Mouse (Mus musculus): ENCODE results near the gene Sec16b. TPM values are rescaled to one million over a fixed set of nuclear protein-coding genes. Genes with fewer than 3 reads are reported as not detected.

Gene Sec16b
- polyA plus RNA-seq, 1 experiment from 2014 or later = 0.38 TPM

GRCm38 (mm10) chr1:157569263-157570090, 62.9 kb downstream of the Sec16b start:
- 94% methylated on average over 5 of the region's 5 CpGs for WGBS
- Histone ChIP-seq H3K4me1 (no peaks in the 10 kb centered on the region), H3K27me3 (no peaks in the 10 kb centered on the region), H3K36me3 (no peaks in the 10 kb centered on the region), H3K9ac (replicated peaks) (no peak overlapping the region), H3K9me3 (no peaks in the 10 kb centered on the region), H3K4me3 (no peak overlapping the region), H3K4me2 (replicated peaks) (no peak overlapping the region), H3K27ac (replicated peaks) (no peak overlapping the region)
- ATAC-seq (replicated peaks) = no peak

GRCm38 (mm10) chr1:157575316-157575715, 68.8 kb downstream of the Sec16b start:
- no peak for ATAC-seq (replicated peaks)
- peaks cover 3% of the 10 kb centered on the region for H3K4me1 ChIP-seq
- H3K9ac ChIP-seq (replicated peaks) = no peak overlapping the region
- no peaks in the 10 kb centered on the region for H3K27me3 ChIP-seq
- WGBS = 89% methylated on average over 3 of the region's 3 CpGs
- H3K4me3 ChIP-seq = no peak overlapping the region
- H3K4me2 ChIP-seq (replicated peaks) = no peak overlapping the region
- H3K36me3 ChIP-seq = no peaks in the 10 kb centered on the region
- H3K9me3 ChIP-seq = no peaks in the 10 kb centered on the region
- H3K27ac ChIP-seq (replicated peaks) = no peak overlapping the region

- ATAC-seq (replicated peaks) = peak; percentile 72
- H3K4me3 ChIP-seq = no peak overlapping the region
- WGBS = 75% methylated on average over 8 of the region's 8 CpGs
- H3K9ac ChIP-seq (replicated peaks) = no peak overlapping the region
- peak overlapping the region; percentile 52 for H3K27ac ChIP-seq (replicated peaks)
- no peak overlapping the region for H3K4me2 ChIP-seq (replicated peaks)
- H3K4me1 ChIP-seq = peaks cover 3% of the 10 kb centered on the region
- H3K36me3 ChIP-seq = no peaks in the 10 kb centered on the region
- H3K9me3 ChIP-seq = no peaks in the 10 kb centered on the region
- no peaks in the 10 kb centered on the region for H3K27me3 ChIP-seq
Observed at GRCm38 (mm10) chr1:157578336-157578735, 71.8 kb downstream of the Sec16b start.

DNA sequence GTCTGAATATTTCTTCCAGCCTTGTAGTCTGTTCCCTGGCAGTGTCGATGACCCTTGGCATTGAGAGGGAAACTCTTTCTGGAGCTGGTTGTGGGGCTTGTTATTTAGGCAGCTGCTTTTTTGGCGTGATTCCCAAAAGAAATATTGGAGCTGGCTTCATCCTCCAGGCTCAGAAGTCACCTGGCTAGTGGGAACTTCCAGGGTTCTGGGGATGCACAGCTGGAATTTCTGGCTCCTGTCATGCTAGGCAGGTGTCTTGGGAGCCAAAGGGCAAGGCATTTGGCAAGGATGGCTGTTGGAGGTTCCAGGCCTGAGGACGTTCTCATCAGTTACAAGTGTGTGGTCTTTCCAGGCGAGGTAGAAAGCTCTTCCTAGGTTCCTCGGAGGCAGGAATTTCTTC, 80.0 kb downstream of the Sec16b start:
- no peak for ATAC-seq (replicated peaks)
- Histone ChIP-seq H3K4me3 (no peak overlapping the region), H3K4me1 (no peaks in the 10 kb centered on the region), H3K9ac (replicated peaks) (no peak overlapping the region), H3K4me2 (replicated peaks) (no peak overlapping the region), H3K9me3 (no peaks in the 10 kb centered on the region), H3K27me3 (no peaks in the 10 kb centered on the region), H3K27ac (replicated peaks) (no peak overlapping the region), H3K36me3 (no peaks in the 10 kb centered on the region)
- 86% methylated on average over 5 of the region's 5 CpGs for WGBS

DNA sequence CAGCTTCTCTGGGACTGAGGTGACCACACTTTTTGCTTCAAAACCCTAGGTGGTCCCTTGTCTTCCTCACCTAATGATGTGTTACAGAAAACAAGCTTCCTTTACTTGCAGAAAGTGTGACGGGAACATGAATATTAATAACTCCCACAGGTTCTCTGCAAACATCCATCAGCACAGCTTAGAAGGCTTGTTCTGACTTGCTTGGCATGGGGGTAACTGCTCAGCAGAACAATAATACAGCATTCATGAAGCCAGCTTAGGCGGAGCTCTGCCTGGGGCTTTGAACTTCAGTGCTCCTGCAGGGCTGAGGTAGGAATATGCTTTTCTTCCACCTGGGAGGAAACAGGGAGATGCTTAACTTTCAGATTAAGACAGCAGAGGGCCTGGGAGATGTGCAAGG, 85.5 kb downstream of the Sec16b start:
- Histone ChIP-seq H3K4me3 (no peak overlapping the region), H3K4me1 (0 out of 2 replicates have a peak, but pooled peaks cover 3% of the 10 kb centered on the region), H3K9ac (replicated peaks) (no peak overlapping the region), H3K27ac (replicated peaks) (no peak overlapping the region), H3K9me3 (no peaks in the 10 kb centered on the region), H3K4me2 (replicated peaks) (no peak overlapping the region), H3K36me3 (no peaks in the 10 kb centered on the region), H3K27me3 (no peaks in the 10 kb centered on the region)
- ATAC-seq (replicated peaks) = no peak
- 34% methylated on average over 2 of the region's 2 CpGs for WGBS

- H3K4me3 ChIP-seq = no peak overlapping the region
- no peak for ATAC-seq (replicated peaks)
- H3K4me2 ChIP-seq (replicated peaks) = no peak overlapping the region
- H3K27ac ChIP-seq (replicated peaks) = no peak overlapping the region
- no peaks in the 10 kb centered on the region for H3K9me3 ChIP-seq
- no peaks in the 10 kb centered on the region for H3K36me3 ChIP-seq
- 82% methylated on average over 5 of the region's 5 CpGs for WGBS
- no peaks in the 10 kb centered on the region for H3K27me3 ChIP-seq
- no peak overlapping the region for H3K9ac ChIP-seq (replicated peaks)
- 0 out of 2 replicates have a peak, but pooled peaks cover 3% of the 10 kb centered on the region for H3K4me1 ChIP-seq
Observed at GRCm38 (mm10) chr1:157594561-157594960, 88.0 kb downstream of the Sec16b start.

GRCm38 (mm10) chr1:157595165-157595564, 88.6 kb downstream of the Sec16b start:
- Histone ChIP-seq H3K9me3 (no peaks in the 10 kb centered on the region), H3K27ac (replicated peaks) (no peak overlapping the region), H3K4me3 (no peak overlapping the region), H3K9ac (replicated peaks) (no peak overlapping the region), H3K27me3 (no peaks in the 10 kb centered on the region), H3K4me1 (0 out of 2 replicates have a peak, but pooled peaks cover 3% of the 10 kb centered on the region), H3K4me2 (replicated peaks) (no peak overlapping the region), H3K36me3 (no peaks in the 10 kb centered on the region)
- 45% methylated on average over 9 of the region's 9 CpGs for WGBS
- no peak for ATAC-seq (replicated peaks)

GRCm38 (mm10) chr1:157604513-157604912, 98.0 kb downstream of the Sec16b start:
- H3K9ac ChIP-seq (replicated peaks) = no peak overlapping the region

More at GRCm38 (mm10) chr1:157604513-157604912, 98.0 kb downstream of the Sec16b start:
- 81% methylated on average over 5 of the region's 5 CpGs for whole genome bisulfite sequencing
- Histone ChIP-seq H3K27ac (replicated peaks) (no peak overlapping the region), H3K36me3 (no peaks in the 10 kb centered on the region), H3K4me1 (no peaks in the 10 kb centered on the region), H3K4me3 (no peak overlapping the region), H3K27me3 (no peaks in the 10 kb centered on the region), H3K4me2 (replicated peaks) (no peak overlapping the region), H3K9me3 (no peaks in the 10 kb centered on the region)
- no peak for ATAC-seq (replicated peaks)

Other genes starting within 250 kb of the Sec16b start
- gene Rasal2, start 94.1 kb upstream of the Sec16b start, polyA plus RNA-seq (2015; fragmentation: Nextera tagmentation; extraction: Ambion mirVana) = 36.6 and 37.8 TPM in 2 replicates
- 5.2 and 6.4 TPM in 2 replicates for gene Cryzl2, start 48.2 kb upstream of the Sec16b start, polyA plus RNA-seq (2015; fragmentation: Nextera tagmentation; extraction: Ambion mirVana)

All from forebrain, embryonic 15.5 days (tissue).